Mouse (Mus musculus): ENCODE measurements around the gene Rapgef3.

Rapgef3 gene

GRCm38 (mm10) chr15:97746748-97747147 is 21.0 kb downstream of the Rapgef3 start:
- DNase-seq (ENCODE audit: low read depth, low spot score), result no peak

- DNase-seq (ENCODE audit: low read depth, low spot score), result no peak
Observed at GRCm38 (mm10) chr15:97746278-97746677, 21.5 kb downstream of the Rapgef3 start.

GRCm38 (mm10) chr15:97745331-97745730 is 22.4 kb downstream of the Rapgef3 start:
- no peak for DNase-seq (ENCODE audit: low read depth, low spot score)

GRCm38 (mm10) chr15:97744930-97745329 is 22.8 kb downstream of the Rapgef3 start:
- DNase-seq (ENCODE audit: low read depth, low spot score), result no peak

GRCm38 (mm10) chr15:97743961-97744525 is 23.7 kb downstream of the Rapgef3 start:
- DNase-seq (ENCODE audit: low read depth, low spot score), result no peak

GRCm38 (mm10) chr15:97743210-97743609 is 24.6 kb downstream of the Rapgef3 start:
- DNase-seq (ENCODE audit: low read depth, low spot score), result no peak

- DNase-seq (ENCODE audit: low read depth, low spot score), result no peak
Observed at GRCm38 (mm10) chr15:97742600-97742999, 25.2 kb downstream of the Rapgef3 start.

GRCm38 (mm10) chr15:97742074-97742473 is 25.7 kb downstream of the Rapgef3 start:
- DNase-seq (ENCODE audit: low read depth, low spot score), result no peak

- DNase-seq (ENCODE audit: low read depth, low spot score), result no peak
Observed at GRCm38 (mm10) chr15:97741662-97742061, 26.1 kb downstream of the Rapgef3 start.

- no peak for DNase-seq (ENCODE audit: low read depth, low spot score)
Observed at GRCm38 (mm10) chr15:97740283-97740732, 27.5 kb downstream of the Rapgef3 start.

- DNase-seq (ENCODE audit: low read depth, low spot score), result no peak
Observed at GRCm38 (mm10) chr15:97738923-97739322, 28.8 kb downstream of the Rapgef3 start.

- DNase-seq (ENCODE audit: low read depth, low spot score), result no peak
Observed at GRCm38 (mm10) chr15:97731988-97732387, 35.8 kb downstream of the Rapgef3 start.

GRCm38 (mm10) chr15:97731111-97731510 is 36.7 kb downstream of the Rapgef3 start, which contains the start of gene Endou:
Endou (minus strand) TSS chr15:97731339.
- no peak for DNase-seq (ENCODE audit: low read depth, low spot score)

- no peak for DNase-seq (ENCODE audit: low read depth, low spot score)
Observed at GRCm38 (mm10) chr15:97730365-97730764, 37.4 kb downstream of the Rapgef3 start.

- no peak for DNase-seq (ENCODE audit: low read depth, low spot score)
Observed at GRCm38 (mm10) chr15:97728804-97729203, 39.0 kb downstream of the Rapgef3 start.

- DNase-seq (ENCODE audit: low read depth, low spot score), result no peak
Observed at GRCm38 (mm10) chr15:97728394-97728793, 39.4 kb downstream of the Rapgef3 start.

- DNase-seq (ENCODE audit: low read depth, low spot score), result no peak
Observed at GRCm38 (mm10) chr15:97727520-97727919, 40.3 kb downstream of the Rapgef3 start.

- no peak for DNase-seq (ENCODE audit: low read depth, low spot score)
Observed at GRCm38 (mm10) chr15:97727048-97727447, 40.7 kb downstream of the Rapgef3 start.

- DNase-seq (ENCODE audit: low read depth, low spot score), result no peak
Observed at GRCm38 (mm10) chr15:97726310-97726709, 41.5 kb downstream of the Rapgef3 start.

- DNase-seq (ENCODE audit: low read depth, low spot score), result no peak
Observed at GRCm38 (mm10) chr15:97725198-97725785, 42.5 kb downstream of the Rapgef3 start.

- no peak for DNase-seq (ENCODE audit: low read depth, low spot score)
Observed at GRCm38 (mm10) chr15:97724346-97725197, 43.2 kb downstream of the Rapgef3 start.

GRCm38 (mm10) chr15:97723536-97724345 is 44.0 kb downstream of the Rapgef3 start:
- no peak for DNase-seq (ENCODE audit: low read depth, low spot score)

Data from brain, embryonic 18.5 days (tissue).